Mouse (Mus musculus) forebrain, embryonic 11.5 days (tissue): ENCODE results near the gene Spats1. TPM values are rescaled to one million over a fixed set of nuclear protein-coding genes. Genes with fewer than 3 reads are reported as not detected.

Experiments
- ATAC-seq: fragments of 200-750 bp; cut with Nextera tagmentation; replicated peaks from 2 replicates; pipeline ENCODE4 v1.8.0; 2017; ENCODE audit warnings: moderate TSS enrichment; ENCODE audit not compliant: low FRiP score
- DNase-seq: peaks from one replicate; pipeline ENCODE4 v3.0.0-alpha.2; 2017; ENCODE audit warnings: low spot score
- H3K27ac ChIP-seq: fragments of 300-500 bp; sonication (generic); 2 replicates; pipeline ENCODE4 v1.5.1; 2014; ENCODE audit warnings: low read depth, low read length
- H3K27me3 ChIP-seq: fragments of 300-500 bp; sonication (generic); 2 replicates; pipeline ENCODE4 v1.6.1; 2014; ENCODE audit warnings: mild to moderate bottlenecking, low read length, mixed read lengths; ENCODE audit not compliant: control insufficient read depth, insufficient read depth
- H3K36me3 ChIP-seq: fragments of 300-500 bp; sonication (generic); 2 replicates; pipeline ENCODE4 v1.6.1; 2014; ENCODE audit warnings: mild to moderate bottlenecking, low read length, moderate library complexity, mixed read lengths; ENCODE audit not compliant: control insufficient read depth, insufficient read depth
- H3K4me1 ChIP-seq: fragments of 300-500 bp; sonication (generic); replicated peaks from 2 replicates; pipeline ENCODE4 v1.6.1; 2014; ENCODE audit warnings: low read length, mixed read lengths; ENCODE audit not compliant: control insufficient read depth, insufficient read depth
- H3K4me2 ChIP-seq: fragments of 300-500 bp; sonication (generic); 2 replicates; pipeline ENCODE4 v1.6.1; 2014; ENCODE audit warnings: low read depth, mild to moderate bottlenecking, low read length, moderate library complexity, mixed read lengths; ENCODE audit not compliant: severe bottlenecking
- H3K4me3 ChIP-seq: fragments of 300-500 bp; sonication (generic); 2 replicates; pipeline ENCODE4 v1.5.1; 2014; ENCODE audit warnings: low read depth, low read length
- H3K9ac ChIP-seq: fragments of 300-500 bp; sonication (generic); 2 replicates; pipeline ENCODE4 v1.6.1; 2014; ENCODE audit warnings: low read length
- H3K9me3 ChIP-seq: fragments of 300-500 bp; sonication (generic); 2 replicates; pipeline ENCODE4 v1.6.1; 2016; ENCODE audit warnings: low read length, mixed read lengths; ENCODE audit not compliant: control insufficient read depth
- WGBS: fragments of 180-500 bp; shearing (Covaris S2); extraction: QIAGEN DNeasy Blood & Tissue Kit; methylation state at CpG from one replicate; pipeline ENCODE4 v1.1.7; 2014; 5-methylcytosine and 5-hydroxymethylcytosine counted together
- polyA plus RNA-seq: library from polyadenylated mRNA; unstranded; fragments of >200 nt; fragmentation: Nextera tagmentation; extraction: Ambion mirVana; gene quantifications from 2 replicates; pipeline ENCODE4 v1.2.1, GENCODE M21; 2014

The Spats1 gene
- polyA plus RNA-seq, 1 experiment from 2014 or later = 1.0 TPM

DNA sequence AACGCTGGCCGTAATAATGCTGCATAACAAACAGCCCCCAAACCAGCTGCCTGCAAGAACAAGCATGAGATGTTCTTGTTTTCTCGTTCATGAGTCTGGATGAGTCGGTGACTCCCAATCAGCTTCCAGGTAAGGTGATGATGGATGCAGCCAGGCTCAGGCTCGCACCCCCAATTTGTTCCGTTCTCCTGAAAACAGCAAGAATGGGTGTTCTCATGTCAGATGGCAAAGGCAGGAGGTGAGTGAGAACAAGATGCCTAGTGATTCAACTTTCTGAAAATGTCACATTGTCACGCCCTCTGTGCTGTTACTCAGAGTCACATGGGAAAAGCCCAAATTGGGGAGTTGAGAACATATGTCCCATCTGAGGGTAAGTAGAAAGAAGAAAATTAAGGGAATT, 10.4 kb upstream of the Spats1 start:
- DNase-seq = no peak
- H3K4me3 ChIP-seq = no peak overlapping the region
- no peaks in the 10 kb centered on the region for H3K27me3 ChIP-seq
- WGBS = 90% methylated on average over 7 of the region's 7 CpGs
- no peak overlapping the region for H3K27ac ChIP-seq
- H3K4me1 ChIP-seq = no peaks in the 10 kb centered on the region
- H3K9ac ChIP-seq = no peak overlapping the region
- ATAC-seq = no peak
- no peaks in the 10 kb centered on the region for H3K36me3 ChIP-seq
- H3K4me2 ChIP-seq = no peak overlapping the region
- no peaks in the 10 kb centered on the region for H3K9me3 ChIP-seq

DNA sequence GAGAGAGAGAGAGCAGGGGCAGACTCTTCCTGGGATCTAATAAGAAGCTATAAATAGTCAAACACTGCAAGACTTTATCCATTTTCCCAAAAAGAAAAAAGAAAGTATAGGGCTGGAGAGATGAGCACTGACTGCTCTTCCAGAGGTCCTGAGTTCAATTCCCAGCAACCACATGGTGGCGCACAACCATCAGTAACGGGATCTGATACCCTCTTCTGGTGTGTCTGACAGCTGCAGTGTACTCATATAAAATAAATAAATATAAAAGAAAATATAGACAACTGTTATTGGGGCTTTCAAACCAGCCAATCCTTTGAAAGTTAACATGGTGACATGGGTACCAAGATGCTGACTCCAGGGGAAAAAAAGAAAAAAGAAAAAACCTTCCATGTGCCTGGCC, 5.2 kb upstream of the Spats1 start:
- Histone ChIP-seq H3K4me3 (no peak overlapping the region), H3K27ac (no peak overlapping the region), H3K36me3 (no peaks in the 10 kb centered on the region), H3K4me2 (no peak overlapping the region), H3K9ac (no peak overlapping the region), H3K4me1 (no peaks in the 10 kb centered on the region), H3K27me3 (no peaks in the 10 kb centered on the region), H3K9me3 (no peaks in the 10 kb centered on the region)
- WGBS = 28% methylated on average over 2 of the region's 2 CpGs
- DNase-seq (no peak), ATAC-seq (no peak)

DNA sequence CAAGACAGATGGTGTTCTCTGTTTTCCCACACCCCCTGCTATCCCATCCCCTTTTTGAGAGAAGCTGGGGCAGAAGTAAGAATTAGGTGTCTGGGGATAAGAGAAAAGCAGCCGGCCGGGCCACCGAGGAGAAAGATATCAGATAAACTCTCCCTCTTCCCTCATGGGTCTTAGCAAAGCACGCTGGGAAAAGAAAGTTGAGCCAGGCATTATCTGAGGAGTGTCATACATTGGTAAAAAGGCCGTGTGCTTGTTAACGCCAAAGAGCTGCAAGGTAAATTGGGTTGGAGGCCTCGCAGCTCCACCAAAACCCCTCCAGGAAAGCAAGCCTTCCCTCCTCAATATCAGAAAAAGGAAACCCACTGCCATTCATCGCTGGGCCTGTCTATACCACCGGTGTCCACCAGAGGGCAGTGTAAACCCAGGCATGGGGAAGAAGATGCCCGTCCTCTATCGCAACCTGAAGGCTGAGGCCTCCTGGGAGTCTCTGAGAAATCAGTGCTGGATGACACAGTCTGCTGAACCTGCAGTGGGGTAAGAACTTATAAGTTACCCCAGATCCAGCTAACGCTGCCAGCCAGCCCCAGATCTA, 3.1 kb upstream of the Spats1 start:
- Histone ChIP-seq H3K4me2 (no peak overlapping the region), H3K4me3 (no peak overlapping the region), H3K27ac (no peak overlapping the region), H3K9me3 (no peaks in the 10 kb centered on the region), H3K9ac (no peak overlapping the region), H3K4me1 (no peaks in the 10 kb centered on the region; the same call in 1 of the 2 replicates), H3K36me3 (no peaks in the 10 kb centered on the region), H3K27me3 (no peaks in the 10 kb centered on the region)
- WGBS = 20% methylated on average over 12 of the region's 12 CpGs
- ATAC-seq (0 out of 2 replicates have a peak, but pooled peaks have one; percentile 49), DNase-seq (peak; percentile 92)

DNA sequence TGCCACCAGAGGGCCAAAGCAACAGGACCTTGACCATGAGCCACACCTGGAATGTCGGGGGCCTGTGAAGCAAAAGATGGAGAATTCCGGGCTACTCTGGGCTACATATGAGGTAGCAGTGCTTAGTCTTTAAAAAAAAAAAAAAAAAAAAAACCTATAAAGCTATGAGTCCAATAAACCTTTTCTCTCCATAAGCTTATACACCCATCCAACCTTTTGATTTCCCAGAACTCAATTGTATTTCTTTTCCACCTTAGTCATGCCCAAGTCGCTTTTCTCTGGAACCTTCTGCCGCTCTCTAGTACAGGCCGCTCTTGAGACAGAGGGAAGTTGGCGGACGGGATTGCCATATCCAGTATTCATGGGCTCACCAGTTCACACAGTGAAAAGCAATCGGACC, 1.1 kb downstream of the Spats1 start:
- peak overlapping the region; percentile 34 for H3K4me3 ChIP-seq
- no peaks in the 10 kb centered on the region for H3K36me3 ChIP-seq
- no peaks in the 10 kb centered on the region for H3K27me3 ChIP-seq
- H3K27ac ChIP-seq = no peak overlapping the region
- peak overlapping the region; percentile 63; the same call in 1 of the 2 replicates for H3K4me2 ChIP-seq
- DNase-seq (no peak), ATAC-seq (no peak; the same call in 1 of the 2 replicates)
- no peaks in the 10 kb centered on the region; the same call in 1 of the 2 replicates for H3K4me1 ChIP-seq
- no peaks in the 10 kb centered on the region for H3K9me3 ChIP-seq
- H3K9ac ChIP-seq = no peak overlapping the region; the same call in 1 of the 2 replicates
- 67% methylated on average over 8 of the region's 8 CpGs for WGBS

DNA sequence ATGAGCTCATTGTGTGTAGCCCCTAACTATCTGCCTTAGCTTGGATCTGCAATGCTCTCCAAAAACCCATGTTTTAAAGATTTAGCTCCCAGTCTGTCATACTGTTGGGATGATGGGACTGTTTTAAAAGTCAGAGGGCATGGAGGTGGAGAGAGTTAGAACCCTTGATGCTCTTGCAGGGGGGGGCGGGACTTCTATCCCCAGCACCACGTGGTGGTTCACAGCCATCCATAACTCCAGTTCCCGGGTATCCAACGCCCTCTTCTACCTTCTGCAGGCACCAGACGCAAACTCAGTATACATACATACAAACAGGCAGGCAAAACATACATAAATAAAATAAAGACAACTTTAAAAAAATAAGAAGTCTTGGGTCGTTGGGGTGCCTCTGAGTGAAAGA, 1.5 kb downstream of the Spats1 start:
- WGBS = 83% methylated on average over 6 of the region's 6 CpGs
- no peak overlapping the region for H3K27ac ChIP-seq
- no peak for DNase-seq
- no peak overlapping the region for H3K4me3 ChIP-seq
- no peak overlapping the region for H3K9ac ChIP-seq
- no peaks in the 10 kb centered on the region for H3K27me3 ChIP-seq
- H3K9me3 ChIP-seq = no peaks in the 10 kb centered on the region
- no peaks in the 10 kb centered on the region; the same call in 1 of the 2 replicates for H3K4me1 ChIP-seq
- H3K36me3 ChIP-seq = no peaks in the 10 kb centered on the region
- H3K4me2 ChIP-seq = no peak overlapping the region
- ATAC-seq = no peak

DNA sequence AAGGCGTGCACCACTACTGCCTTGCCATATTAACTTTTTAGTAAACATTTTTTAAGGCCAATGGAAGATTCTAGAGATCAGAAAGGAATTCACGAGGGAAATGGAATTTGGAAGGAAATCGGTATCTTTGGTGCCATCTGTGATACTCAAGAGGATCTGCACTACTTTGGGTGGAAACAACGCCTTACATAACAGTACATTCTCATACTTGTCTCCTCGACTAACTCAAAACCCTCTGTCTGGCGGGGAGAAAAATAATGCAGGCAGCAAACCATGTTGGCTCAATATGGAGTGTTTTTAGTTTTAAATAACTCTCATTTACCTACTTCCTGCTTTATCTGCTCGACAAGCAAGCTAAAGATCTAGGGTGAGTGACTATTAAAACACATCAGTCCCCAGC, 4.5 kb downstream of the Spats1 start:
- H3K9ac ChIP-seq = no peak overlapping the region
- no peak overlapping the region for H3K4me2 ChIP-seq
- H3K27me3 ChIP-seq = no peaks in the 10 kb centered on the region
- H3K9me3 ChIP-seq = no peaks in the 10 kb centered on the region
- 87% methylated on average over 7 of the region's 7 CpGs for WGBS
- no peak overlapping the region for H3K4me3 ChIP-seq
- ATAC-seq = no peak
- no peak overlapping the region for H3K27ac ChIP-seq
- no peak for DNase-seq
- no peaks in the 10 kb centered on the region for H3K36me3 ChIP-seq
- H3K4me1 ChIP-seq = no peaks in the 10 kb centered on the region; the same call in 1 of the 2 replicates

DNA sequence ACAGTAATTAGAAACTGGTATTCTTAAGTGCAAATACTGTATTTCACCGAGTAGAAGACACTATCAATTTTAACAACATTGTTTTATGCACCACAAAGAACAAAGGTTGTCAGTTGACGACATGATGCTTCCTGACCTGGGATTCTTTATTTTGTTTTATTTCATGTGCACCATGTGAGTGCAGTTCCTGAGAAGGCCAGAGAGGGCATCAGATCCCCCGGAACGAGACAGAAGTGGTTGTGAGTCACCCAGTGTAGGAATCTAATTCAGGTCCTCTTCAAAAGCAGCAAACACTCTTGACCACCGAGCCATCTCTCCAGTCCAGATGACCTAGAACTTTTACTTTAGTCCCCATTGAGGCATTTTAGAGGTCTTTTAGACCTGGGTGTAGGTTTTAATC, 6.9 kb downstream of the Spats1 start:
- DNase-seq (no peak), ATAC-seq (no peak)
- no peaks in the 10 kb centered on the region for H3K27me3 ChIP-seq
- H3K4me3 ChIP-seq = no peak overlapping the region
- H3K4me2 ChIP-seq = no peak overlapping the region
- H3K9ac ChIP-seq = no peak overlapping the region
- H3K4me1 ChIP-seq = no peaks in the 10 kb centered on the region
- WGBS = 84% methylated on average over 5 of the region's 5 CpGs
- H3K9me3 ChIP-seq = no peaks in the 10 kb centered on the region
- H3K36me3 ChIP-seq = no peaks in the 10 kb centered on the region
- H3K27ac ChIP-seq = no peak overlapping the region

DNA sequence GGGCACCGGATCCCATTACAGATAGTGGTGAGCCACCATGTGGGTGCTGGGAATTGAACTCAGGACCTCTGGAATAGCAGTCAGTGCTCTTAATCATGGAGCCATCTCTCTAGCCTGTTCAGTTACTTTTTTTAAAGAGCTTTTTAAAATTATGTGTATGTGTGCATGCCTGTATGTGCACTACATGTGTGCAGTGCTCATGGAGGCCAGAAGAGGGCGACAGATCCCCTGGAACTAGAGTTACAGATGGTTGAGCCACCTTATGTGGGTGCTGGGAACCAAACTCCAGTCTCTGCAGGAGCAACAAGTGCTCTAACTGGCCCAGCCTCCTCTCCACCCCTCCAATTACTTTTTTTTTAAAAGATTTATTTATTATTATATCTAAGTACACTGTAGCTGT, 8.5 kb downstream of the Spats1 start:
- Histone ChIP-seq H3K27ac (no peak overlapping the region), H3K9me3 (no peaks in the 10 kb centered on the region), H3K4me1 (no peaks in the 10 kb centered on the region), H3K4me3 (no peak overlapping the region), H3K9ac (no peak overlapping the region), H3K4me2 (no peak overlapping the region), H3K36me3 (no peaks in the 10 kb centered on the region), H3K27me3 (no peaks in the 10 kb centered on the region)
- DNase-seq = no peak
- WGBS = 61% methylated on average over 2 of the region's 2 CpGs
- no peak for ATAC-seq

DNA sequence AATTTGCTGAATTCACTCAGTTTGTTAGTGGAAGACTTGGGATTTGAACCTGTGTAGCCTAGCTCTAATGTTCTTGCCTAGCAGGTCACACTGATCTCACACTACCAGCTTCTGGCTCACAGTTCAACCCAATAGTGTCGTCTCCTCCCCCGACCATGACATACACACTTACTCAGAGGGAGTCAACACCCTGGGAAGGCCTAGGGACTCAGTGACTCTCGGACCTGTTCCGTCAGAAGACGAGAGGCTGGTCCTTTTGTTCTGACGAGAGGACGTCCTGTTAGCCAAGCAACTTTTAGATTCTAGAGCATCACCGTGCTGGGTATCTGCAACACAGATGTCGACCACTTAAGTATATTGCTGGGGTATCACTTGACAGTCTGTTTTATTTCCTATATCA, 11.0 kb downstream of the Spats1 start:
- no peak overlapping the region for H3K27ac ChIP-seq
- WGBS = 90% methylated on average over 9 of the region's 9 CpGs
- H3K4me2 ChIP-seq = no peak overlapping the region
- H3K27me3 ChIP-seq = no peaks in the 10 kb centered on the region
- H3K4me1 ChIP-seq = no peaks in the 10 kb centered on the region
- DNase-seq (no peak), ATAC-seq (no peak)
- no peak overlapping the region for H3K4me3 ChIP-seq
- H3K9me3 ChIP-seq = no peaks in the 10 kb centered on the region
- no peaks in the 10 kb centered on the region for H3K36me3 ChIP-seq
- no peak overlapping the region for H3K9ac ChIP-seq
